Mouse (Mus musculus) 3134 (cell line): ENCODE data around the gene Gramd1c.

Experiments used
- DNase-seq: peaks from one replicate; pipeline ENCODE4 v3.0.0-alpha.2; 2011; ENCODE audit warnings: low spot score; ENCODE audit not compliant: insufficient read length; ENCODE audit errors: extremely low read depth

Gramd1c gene

GRCm38 (mm10) chr16:43963780-43964179 is 99.4 kb downstream of the Gramd1c start:
- DNase-seq = no peak

- no peak for DNase-seq
Observed at GRCm38 (mm10) chr16:43963291-43963690, 99.9 kb downstream of the Gramd1c start.

- no peak for DNase-seq
Observed at GRCm38 (mm10) chr16:43958038-43958437, 105.1 kb downstream of the Gramd1c start.

GRCm38 (mm10) chr16:43954913-43955312 is 108.2 kb downstream of the Gramd1c start:
- no peak for DNase-seq

GRCm38 (mm10) chr16:43951591-43951990 is 111.6 kb downstream of the Gramd1c start:
- DNase-seq = no peak

GRCm38 (mm10) chr16:43945869-43946268 is 117.3 kb downstream of the Gramd1c start:
- DNase-seq = no peak

- no peak for DNase-seq
Observed at GRCm38 (mm10) chr16:43945351-43945750, 117.8 kb downstream of the Gramd1c start.

- no peak for DNase-seq
Observed at GRCm38 (mm10) chr16:43940846-43941245, 122.3 kb downstream of the Gramd1c start.

GRCm38 (mm10) chr16:43935892-43936291 is 127.3 kb downstream of the Gramd1c start:
- DNase-seq = no peak

- no peak for DNase-seq
Observed at GRCm38 (mm10) chr16:43935367-43935766, 127.8 kb downstream of the Gramd1c start.

GRCm38 (mm10) chr16:43934856-43935255 is 128.3 kb downstream of the Gramd1c start:
- DNase-seq = no peak

GRCm38 (mm10) chr16:43933041-43933440 is 130.1 kb downstream of the Gramd1c start:
- no peak for DNase-seq

GRCm38 (mm10) chr16:43932319-43932718 is 130.8 kb downstream of the Gramd1c start:
- no peak for DNase-seq

- DNase-seq = no peak
Observed at GRCm38 (mm10) chr16:43931502-43931901, 131.6 kb downstream of the Gramd1c start.

GRCm38 (mm10) chr16:43930577-43930976 is 132.6 kb downstream of the Gramd1c start:
- DNase-seq = no peak
